Mouse (Mus musculus): ENCODE results near the gene Nlgn2.

Nlgn2 gene

GRCm38 (mm10) chr11:69837604-69837951 lies at the start of gene Nlgn2:
TSS of gene Nlgn2 (minus strand) at chr11:69837784.
- no peak for DNase-seq (ENCODE audit: low read depth)

- peak; percentile 32 for DNase-seq (ENCODE audit: low read depth)
These were observed 49.5 kb upstream of the Nlgn2 start for GRCm38 (mm10) chr11:69886907-69887635.

- DNase-seq (ENCODE audit: low read depth) = no peak
These were observed 47.1 kb upstream of the Nlgn2 start for GRCm38 (mm10) chr11:69884663-69885062.

GRCm38 (mm10) chr11:69884240-69884639 lies 46.7 kb upstream of the Nlgn2 start:
- no peak for DNase-seq (ENCODE audit: low read depth)

GRCm38 (mm10) chr11:69883527-69884151 lies 46.1 kb upstream of the Nlgn2 start:
- no peak for DNase-seq (ENCODE audit: low read depth)

GRCm38 (mm10) chr11:69883066-69883465 lies 45.5 kb upstream of the Nlgn2 start:
- peak; percentile 81 for DNase-seq (ENCODE audit: low read depth)

- peak; percentile 22 for DNase-seq (ENCODE audit: low read depth)
These were observed 44.4 kb upstream of the Nlgn2 start for GRCm38 (mm10) chr11:69881787-69882670.

- peak; percentile 82 for DNase-seq (ENCODE audit: low read depth)
These were observed 43.4 kb upstream of the Nlgn2 start, which contains the start of gene Kctd11 for GRCm38 (mm10) chr11:69880853-69881603. TSS of gene Kctd11 (minus strand) at chr11:69881406.

GRCm38 (mm10) chr11:69880506-69880852 lies 42.9 kb upstream of the Nlgn2 start:
- peak; percentile 88 for DNase-seq (ENCODE audit: low read depth)

- no peak for DNase-seq (ENCODE audit: low read depth)
These were observed 42.1 kb upstream of the Nlgn2 start for GRCm38 (mm10) chr11:69879711-69880110.

GRCm38 (mm10) chr11:69878952-69879351 lies 41.4 kb upstream of the Nlgn2 start:
- no peak for DNase-seq (ENCODE audit: low read depth)

GRCm38 (mm10) chr11:69878399-69878798 lies 40.8 kb upstream of the Nlgn2 start:
- DNase-seq (ENCODE audit: low read depth) = no peak

- DNase-seq (ENCODE audit: low read depth) = no peak
These were observed 40.3 kb upstream of the Nlgn2 start, which contains the start of gene Tmem95 for GRCm38 (mm10) chr11:69877878-69878277. TSS of gene Tmem95 (minus strand) at chr11:69878018.

- DNase-seq (ENCODE audit: low read depth) = peak; percentile 94
These were observed 39.3 kb upstream of the Nlgn2 start for GRCm38 (mm10) chr11:69876867-69877266.

GRCm38 (mm10) chr11:69876186-69876585 lies 38.6 kb upstream of the Nlgn2 start:
- DNase-seq (ENCODE audit: low read depth) = peak; percentile 73

GRCm38 (mm10) chr11:69872451-69872850 lies 34.9 kb upstream of the Nlgn2 start:
- DNase-seq (ENCODE audit: low read depth) = no peak

GRCm38 (mm10) chr11:69871822-69872221 lies 34.2 kb upstream of the Nlgn2 start:
- no peak for DNase-seq (ENCODE audit: low read depth)

- no peak for DNase-seq (ENCODE audit: low read depth)
These were observed 32.9 kb upstream of the Nlgn2 start for GRCm38 (mm10) chr11:69870289-69871069.

GRCm38 (mm10) chr11:69867335-69867734 lies 29.8 kb upstream of the Nlgn2 start:
- no peak for DNase-seq (ENCODE audit: low read depth)

- DNase-seq (ENCODE audit: low read depth) = no peak
These were observed 28.0 kb upstream of the Nlgn2 start for GRCm38 (mm10) chr11:69865561-69865960.

All from induced T-regulatory cell, adult 2 months (primary cell).